Mouse (Mus musculus): ENCODE measurements around the gene Rassf2. TPM values are rescaled to one million over a fixed set of nuclear protein-coding genes. Genes with fewer than 3 reads are reported as not detected.

The Rassf2 gene
- total and polyA plus RNA-seq, 2 experiments from 2014 or later, result 16.7 to 37.8 TPM

DNA sequence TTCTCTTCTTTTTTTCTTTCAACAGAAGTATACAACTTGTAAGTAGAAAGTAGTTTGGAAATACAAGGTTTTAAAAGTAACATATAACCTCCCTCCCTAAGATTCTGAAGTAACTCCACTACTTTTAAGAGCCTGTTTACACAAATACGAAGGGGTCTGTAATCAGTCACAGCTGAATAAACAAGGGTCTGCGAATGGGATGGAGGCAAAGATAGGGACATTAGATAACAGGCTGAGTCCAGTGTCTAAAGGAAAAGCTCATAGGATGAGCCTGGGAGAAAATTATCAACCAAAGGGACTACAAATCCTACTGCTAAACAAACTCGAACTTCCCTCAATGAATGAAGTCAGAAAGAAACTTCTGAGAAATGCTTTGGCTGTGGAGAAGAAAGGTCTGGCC, 19.9 kb upstream of the Rassf2 start:
- 57% methylated on average over 3 of the region's 3 CpGs for WGBS
- H3K4me3 ChIP-seq (ENCODE audit: low read depth, low read length), result no peak overlapping the region
- ATAC-seq (ENCODE audit: low FRiP score), result no peak

DNA sequence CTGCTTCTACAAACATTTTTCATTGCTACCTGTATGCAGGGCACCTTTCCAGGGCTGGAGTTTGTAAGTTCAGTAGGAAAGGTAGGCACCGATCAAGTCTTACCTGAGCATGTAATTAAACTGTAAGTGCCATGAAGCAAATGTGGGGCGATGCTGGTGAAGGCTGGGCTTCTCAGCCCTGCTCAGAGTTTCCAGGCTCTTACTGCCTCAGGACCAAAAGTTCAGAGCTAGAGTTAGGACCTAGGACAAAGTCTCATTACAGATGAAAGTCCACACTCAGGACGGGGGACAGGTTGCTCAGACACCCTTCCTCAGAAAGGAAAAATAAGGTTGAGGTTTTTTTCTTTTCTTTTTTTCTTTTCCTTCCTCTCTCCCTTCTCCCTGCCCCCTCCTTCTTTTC, 19.4 kb upstream of the Rassf2 start:
- 85% methylated on average over 3 of the region's 3 CpGs for WGBS
- Histone ChIP-seq H3K9me3 (ENCODE audit: low read length) (no peaks in the 10 kb centered on the region), H3K4me3 (ENCODE audit: low read depth, low read length) (no peak overlapping the region), H3K9ac (replicated peaks; ENCODE audit: low read length, poor library complexity, severe bottlenecking) (no peak overlapping the region), H3K4me2 (ENCODE audit: low read depth, low read length, poor library complexity, severe bottlenecking) (no peak overlapping the region), H3K27ac (ENCODE audit: low read depth, low read length) (no peak overlapping the region), H3K27me3 (ENCODE audit: insufficient read depth, low read length) (no peaks in the 10 kb centered on the region), H3K4me1 (ENCODE audit: insufficient read depth, low read length) (no peaks in the 10 kb centered on the region), H3K36me3 (ENCODE audit: insufficient read depth, low read length) (peaks cover 5% of the 10 kb centered on the region; the same call in 1 of the 2 replicates)
- no peak for TF ChIP-seq CTCF (IDR thresholded peaks at IDR 0.05)
- ATAC-seq (ENCODE audit: low FRiP score) (no peak), DNase-seq (ENCODE audit: low spot score) (no peak)

More for the DNA sequence above, 19.9 kb upstream of the Rassf2 start:
- no peak for TF ChIP-seq CTCF (IDR thresholded peaks at IDR 0.05)
- Histone ChIP-seq H3K36me3 (ENCODE audit: insufficient read depth, low read length) (peaks cover 8% of the 10 kb centered on the region; the same call in 1 of the 2 replicates), H3K27me3 (ENCODE audit: insufficient read depth, low read length) (no peaks in the 10 kb centered on the region), H3K27ac (ENCODE audit: low read depth, low read length) (no peak overlapping the region), H3K4me1 (ENCODE audit: insufficient read depth, low read length) (no peaks in the 10 kb centered on the region), H3K4me2 (ENCODE audit: low read depth, low read length, poor library complexity, severe bottlenecking) (no peak overlapping the region), H3K9me3 (ENCODE audit: low read length) (no peaks in the 10 kb centered on the region), H3K9ac (replicated peaks; ENCODE audit: low read length, poor library complexity, severe bottlenecking) (no peak overlapping the region)
- DNase-seq (ENCODE audit: low spot score), result no peak

DNA sequence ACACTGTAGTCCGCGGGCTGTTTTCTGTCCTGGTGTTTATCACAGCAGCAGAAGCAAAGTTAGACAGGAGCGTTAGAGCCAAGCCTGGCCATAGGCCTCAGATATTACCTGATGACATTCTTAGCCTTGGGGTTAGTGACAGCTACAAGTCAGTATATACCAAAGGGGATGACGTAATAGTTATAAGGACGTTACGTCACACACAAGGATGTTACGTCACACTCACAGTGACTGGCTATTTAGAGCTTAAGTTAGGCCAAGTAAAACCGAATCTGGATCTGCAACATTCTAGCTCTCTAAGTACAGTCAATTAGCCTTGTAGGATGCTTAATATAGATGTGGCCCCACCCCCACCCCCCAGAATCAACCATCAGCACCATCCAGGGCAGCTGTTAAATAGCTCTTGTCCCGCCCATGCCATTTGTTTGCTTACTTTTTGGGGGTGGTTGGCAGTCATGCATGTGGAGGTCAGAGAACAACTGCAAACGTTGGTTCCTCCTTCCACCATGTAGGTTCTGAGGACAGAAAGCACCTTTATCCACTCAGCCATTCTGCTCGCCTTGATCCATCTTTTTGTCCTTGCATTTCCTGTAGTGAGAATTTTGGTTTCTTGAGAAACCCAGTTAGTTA, 18.2 kb upstream of the Rassf2 start:
- no peak overlapping the region for H3K9ac ChIP-seq (replicated peaks; ENCODE audit: low read length, poor library complexity, severe bottlenecking)
- H3K27ac ChIP-seq (ENCODE audit: low read depth, low read length), result no peak overlapping the region
- 91% methylated on average over 11 of the region's 11 CpGs for WGBS
- no peak overlapping the region for H3K4me3 ChIP-seq (ENCODE audit: low read depth, low read length)
- H3K4me1 ChIP-seq (ENCODE audit: insufficient read depth, low read length), result no peaks in the 10 kb centered on the region
- H3K9me3 ChIP-seq (ENCODE audit: low read length), result no peaks in the 10 kb centered on the region
- no peak for ATAC-seq (ENCODE audit: low FRiP score)
- TF ChIP-seq CTCF (IDR thresholded peaks at IDR 0.05), result no peak
- DNase-seq (ENCODE audit: low spot score), result no peak
- no peaks in the 10 kb centered on the region; the same call in 1 of the 2 replicates for H3K36me3 ChIP-seq (ENCODE audit: insufficient read depth, low read length)
- H3K27me3 ChIP-seq (ENCODE audit: insufficient read depth, low read length), result no peaks in the 10 kb centered on the region
- no peak overlapping the region for H3K4me2 ChIP-seq (ENCODE audit: low read depth, low read length, poor library complexity, severe bottlenecking)

DNA sequence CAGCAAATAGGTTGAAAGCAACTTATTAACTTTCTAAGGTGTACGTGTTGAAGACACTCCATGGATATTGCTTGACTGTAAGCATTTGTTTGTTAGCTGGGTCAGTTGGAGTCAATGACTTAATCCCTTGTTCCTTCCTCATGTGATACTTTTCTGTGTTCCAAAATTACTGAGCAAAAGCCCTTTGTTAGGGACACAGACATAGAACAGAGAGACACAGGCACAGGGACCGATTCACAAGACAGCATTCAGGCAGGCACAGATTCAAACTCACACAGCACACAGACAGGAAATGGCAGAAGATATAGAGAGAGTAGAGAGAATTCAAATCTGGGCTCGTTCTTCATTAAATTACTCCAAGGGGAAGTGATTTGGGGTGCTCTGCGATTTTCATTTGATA, 17.3 kb upstream of the Rassf2 start:
- no peak for TF ChIP-seq CTCF (IDR thresholded peaks at IDR 0.05)
- no peaks in the 10 kb centered on the region for H3K27me3 ChIP-seq (ENCODE audit: insufficient read depth, low read length)
- no peaks in the 10 kb centered on the region; the same call in 1 of the 2 replicates for H3K4me1 ChIP-seq (ENCODE audit: insufficient read depth, low read length)
- no peak overlapping the region for H3K27ac ChIP-seq (ENCODE audit: low read depth, low read length)
- no peak overlapping the region for H3K9ac ChIP-seq (replicated peaks; ENCODE audit: low read length, poor library complexity, severe bottlenecking)
- H3K36me3 ChIP-seq (ENCODE audit: insufficient read depth, low read length), result no peaks in the 10 kb centered on the region
- no peak overlapping the region for H3K4me2 ChIP-seq (ENCODE audit: low read depth, low read length, poor library complexity, severe bottlenecking)
- no peaks in the 10 kb centered on the region for H3K9me3 ChIP-seq (ENCODE audit: low read length)
- 87% methylated on average over 4 of the region's 4 CpGs for WGBS
- DNase-seq (ENCODE audit: low spot score), result no peak
- no peak overlapping the region for H3K4me3 ChIP-seq (ENCODE audit: low read depth, low read length)
- ATAC-seq (ENCODE audit: low FRiP score), result no peak

DNA sequence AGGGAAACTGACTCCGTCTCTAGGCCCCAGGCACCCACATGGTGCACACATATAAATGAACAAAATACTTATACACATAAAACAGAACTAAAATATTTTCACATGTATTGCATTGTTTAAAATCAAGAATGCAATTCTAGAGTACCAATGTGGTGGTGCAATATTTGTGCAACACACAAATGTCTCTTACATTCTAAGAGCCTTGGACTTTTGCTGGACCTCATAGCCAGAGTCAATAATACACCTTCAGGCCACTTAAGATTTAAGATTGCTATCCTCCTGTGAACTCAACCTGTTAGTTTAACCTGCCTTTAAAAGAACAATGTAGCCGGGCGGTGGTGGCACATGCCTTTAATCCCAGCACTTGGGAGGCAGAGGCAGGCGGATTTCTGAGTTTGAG, 16.6 kb upstream of the Rassf2 start:
- no peaks in the 10 kb centered on the region; the same call in 1 of the 2 replicates for H3K4me1 ChIP-seq (ENCODE audit: insufficient read depth, low read length)
- no peaks in the 10 kb centered on the region for H3K9me3 ChIP-seq (ENCODE audit: low read length)
- DNase-seq (ENCODE audit: low spot score), result no peak
- ATAC-seq (ENCODE audit: low FRiP score), result no peak
- WGBS, result 97% methylated on average over 4 of the region's 4 CpGs
- no peak for TF ChIP-seq CTCF (IDR thresholded peaks at IDR 0.05)
- H3K9ac ChIP-seq (replicated peaks; ENCODE audit: low read length, poor library complexity, severe bottlenecking), result no peak overlapping the region
- no peaks in the 10 kb centered on the region for H3K27me3 ChIP-seq (ENCODE audit: insufficient read depth, low read length)
- no peak overlapping the region for H3K27ac ChIP-seq (ENCODE audit: low read depth, low read length)
- H3K36me3 ChIP-seq (ENCODE audit: insufficient read depth, low read length), result no peaks in the 10 kb centered on the region
- H3K4me3 ChIP-seq (ENCODE audit: low read depth, low read length), result no peak overlapping the region
- no peak overlapping the region for H3K4me2 ChIP-seq (ENCODE audit: low read depth, low read length, poor library complexity, severe bottlenecking)

DNA sequence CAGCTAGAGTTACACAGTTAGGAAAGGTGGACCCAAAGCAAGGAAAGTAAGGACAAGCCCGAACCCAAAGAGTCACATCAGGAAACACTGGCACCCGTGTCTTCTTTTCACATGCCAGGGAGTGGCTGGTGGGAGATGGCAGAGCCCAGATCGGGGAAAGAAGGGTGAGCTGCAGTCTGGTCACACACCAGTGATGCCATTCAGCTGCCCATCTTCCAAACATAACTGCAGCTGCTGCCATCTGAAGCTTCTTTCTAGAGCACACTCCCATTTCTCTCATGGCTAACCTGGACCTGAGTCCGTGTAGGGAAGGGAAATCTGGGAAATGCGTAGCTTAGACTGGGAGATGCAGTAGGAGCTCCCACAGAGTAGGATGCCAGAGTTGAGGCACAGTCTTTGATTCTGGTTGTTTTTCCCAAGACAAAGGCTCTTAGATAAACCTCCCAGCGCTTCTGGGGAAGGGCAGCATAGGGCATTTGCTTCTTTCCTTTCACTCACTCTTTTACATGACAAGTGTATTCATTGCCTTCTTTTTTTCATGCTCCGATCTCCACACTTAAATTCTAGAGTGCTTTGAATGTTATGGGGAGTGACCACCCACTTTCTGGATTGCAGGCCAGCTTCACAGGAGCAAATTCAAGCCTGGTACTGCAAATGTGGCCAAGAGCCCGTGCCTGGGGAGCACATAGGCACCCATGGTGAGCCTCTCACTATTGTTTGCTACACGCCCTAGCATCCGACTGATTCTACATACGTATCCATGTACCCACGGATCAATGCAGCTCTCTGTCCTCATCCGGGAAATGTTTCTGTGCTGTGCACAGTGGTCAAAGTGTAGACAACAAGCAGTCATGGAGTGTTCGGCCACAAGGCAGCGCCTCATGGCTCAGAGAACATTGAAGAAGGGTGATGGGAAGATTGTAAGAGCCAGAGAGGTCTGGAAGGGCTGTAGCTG, 14.5 kb upstream of the Rassf2 start:
- WGBS, result 62% methylated on average over 15 of the region's 15 CpGs
- Histone ChIP-seq H3K4me2 (ENCODE audit: low read depth, low read length, poor library complexity, severe bottlenecking) (no peak overlapping the region), H3K4me1 (ENCODE audit: insufficient read depth, low read length) (no peaks in the 10 kb centered on the region; the same call in 1 of the 2 replicates), H3K27me3 (ENCODE audit: insufficient read depth, low read length) (no peaks in the 10 kb centered on the region), H3K27ac (ENCODE audit: low read depth, low read length) (no peak overlapping the region), H3K4me3 (ENCODE audit: low read depth, low read length) (no peak overlapping the region), H3K36me3 (ENCODE audit: insufficient read depth, low read length) (no peaks in the 10 kb centered on the region), H3K9me3 (ENCODE audit: low read length) (no peaks in the 10 kb centered on the region), H3K9ac (replicated peaks; ENCODE audit: low read length, poor library complexity, severe bottlenecking) (no peak overlapping the region)
- ATAC-seq (ENCODE audit: low FRiP score) (no peak), DNase-seq (ENCODE audit: low spot score) (no peak)
- TF ChIP-seq CTCF (IDR thresholded peaks at IDR 0.05), result no peak

Measured in midbrain, postnatal 0 days (tissue).